Mouse (Mus musculus) c-Kit-positive CD71-positive TER-119-negative erythroid progenitor cells, embryonic 14.5 days (primary cell): ENCODE data around the gene Teddm1b.
A peak's percentile ranks its signal among the peaks of the same experiment; 100 is the strongest.
"Not testable (repeated sequence)": the region's sequence is repeated elsewhere in the genome, so short reads cannot be mapped to it uniquely, and the experiment has no call there.

Experiments used
- DNase-seq: peaks from one replicate; pipeline ENCODE4 v3.0.0-alpha.2; 2013; ENCODE audit warnings: low read depth

Teddm1b gene

DNA sequence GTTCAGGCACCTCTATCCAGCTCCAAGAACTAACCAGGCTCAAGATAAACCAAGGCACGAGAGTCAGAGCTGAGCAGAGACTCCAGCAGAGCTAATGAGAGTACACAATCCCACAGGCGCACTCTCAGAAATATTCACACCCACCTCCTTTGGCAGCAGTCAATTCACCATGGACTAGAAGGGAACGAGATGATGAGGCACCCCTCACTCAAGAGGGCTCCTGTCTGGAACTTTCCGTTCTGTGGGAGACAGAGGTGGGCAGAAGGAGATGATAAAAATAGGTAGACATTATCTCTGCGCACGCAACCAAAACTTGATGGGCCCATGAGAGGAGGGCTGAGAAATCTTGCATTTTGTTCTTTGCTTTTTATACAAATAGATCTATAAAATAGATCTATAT is at the start of gene Teddm1b:
Teddm1b (plus strand) TSS at position 301 of the 400 bp plus-strand sequence.
- DNase-seq = no peak

- DNase-seq = no peak
Measured at GRCm38 (mm10) chr1:153830746-153831145, 43.4 kb upstream of the Teddm1b start.

- DNase-seq = no peak
Measured at GRCm38 (mm10) chr1:153836036-153836435, 38.1 kb upstream of the Teddm1b start.

DNA sequence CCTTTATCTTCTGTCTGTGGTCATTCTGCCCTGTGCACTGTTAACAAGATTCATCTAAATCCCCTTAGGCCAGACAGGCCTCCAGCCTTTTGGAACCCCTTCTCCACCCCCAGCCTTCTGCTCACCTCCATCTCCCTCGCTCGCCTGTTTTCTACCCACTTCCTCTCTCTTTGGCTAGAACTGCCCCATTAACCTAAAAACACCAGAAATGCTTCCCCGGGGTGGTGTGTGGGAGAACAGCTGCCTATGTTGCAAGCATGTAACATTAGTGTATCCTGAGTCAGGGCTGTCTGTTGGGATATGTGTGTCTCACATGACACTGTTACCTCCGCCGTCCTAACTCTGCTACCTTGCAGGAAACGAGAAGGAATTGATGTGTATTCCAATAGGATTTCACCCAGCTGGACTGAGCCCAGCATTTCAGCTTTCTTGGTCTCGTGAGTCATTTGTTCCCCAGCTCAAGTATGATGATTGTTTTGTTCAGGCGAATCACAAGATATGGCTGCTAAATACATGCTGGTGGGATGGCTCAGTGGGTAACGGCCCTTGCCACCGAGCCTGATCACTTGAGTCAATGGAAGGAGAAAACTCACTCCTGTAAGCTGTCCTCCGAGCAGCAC is 31.9 kb upstream of the Teddm1b start:
- DNase-seq = no peak

DNA sequence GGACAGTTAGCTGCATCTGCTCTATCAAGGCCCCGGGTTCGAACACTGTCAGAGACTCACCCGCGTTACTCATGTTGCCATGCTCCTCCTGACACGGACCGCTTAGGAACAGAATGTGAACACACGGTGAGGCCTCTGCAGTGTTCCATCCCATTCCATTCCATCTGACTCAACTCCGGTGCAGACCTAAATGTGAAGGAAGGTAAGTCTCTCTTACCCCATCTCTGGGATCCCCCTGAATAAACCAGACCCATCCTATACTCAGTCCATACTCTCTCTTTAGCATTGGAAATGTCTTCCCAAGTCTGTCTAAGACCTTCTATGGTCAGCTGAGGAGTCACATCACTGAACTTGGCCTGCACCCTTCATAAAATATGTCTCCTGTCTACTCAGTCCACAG is 30.1 kb upstream of the Teddm1b start, which contains the start of gene Rgsl1:
Rgsl1 (minus strand) TSS at position 101 of the 400 bp plus-strand sequence.
- no peak for DNase-seq

GRCm38 (mm10) chr1:153846420-153846819 is 27.7 kb upstream of the Teddm1b start:
- no peak for DNase-seq

DNA sequence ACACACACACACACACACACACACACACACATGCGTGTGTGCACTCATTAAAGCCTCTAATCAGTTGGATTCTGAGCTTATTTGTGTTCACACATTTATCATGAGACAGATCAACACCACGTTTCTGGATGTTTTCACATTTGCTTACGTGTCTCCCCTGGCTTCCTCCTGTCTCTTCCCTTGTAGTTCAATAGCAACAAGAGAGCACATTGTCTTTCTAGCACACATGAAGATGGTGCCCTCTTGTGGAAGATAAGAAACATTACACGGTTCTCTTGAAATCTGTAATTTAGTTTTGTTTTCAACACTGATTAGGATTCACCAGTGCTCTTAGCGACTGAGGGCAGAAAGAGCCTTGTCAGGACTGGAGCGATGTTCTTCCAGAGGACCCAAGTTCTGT is 27.3 kb upstream of the Teddm1b start:
- DNase-seq = no peak

GRCm38 (mm10) chr1:153852696-153853095 is 21.4 kb upstream of the Teddm1b start:
- not testable (repeated sequence) for DNase-seq

DNA sequence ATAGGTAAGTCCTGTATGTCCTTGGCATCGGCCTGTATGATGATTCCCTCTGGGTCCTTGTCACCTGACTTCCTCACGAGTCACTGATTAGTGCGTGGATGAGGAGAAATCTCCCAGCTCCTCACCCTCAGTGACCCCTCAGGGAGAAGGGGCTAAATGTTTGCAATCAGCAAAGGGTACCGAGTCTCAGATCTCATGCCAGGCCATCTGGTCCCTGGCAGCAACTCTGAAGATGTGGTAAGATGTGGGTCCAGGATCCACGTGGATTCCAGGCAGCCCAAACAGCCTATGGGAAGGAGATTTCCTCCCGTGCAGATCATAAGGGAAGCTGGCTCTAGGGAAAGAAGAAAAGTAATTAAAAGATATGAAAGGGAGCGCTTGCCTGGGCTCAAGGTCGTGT is 18.2 kb upstream of the Teddm1b start:
- DNase-seq = no peak

DNA sequence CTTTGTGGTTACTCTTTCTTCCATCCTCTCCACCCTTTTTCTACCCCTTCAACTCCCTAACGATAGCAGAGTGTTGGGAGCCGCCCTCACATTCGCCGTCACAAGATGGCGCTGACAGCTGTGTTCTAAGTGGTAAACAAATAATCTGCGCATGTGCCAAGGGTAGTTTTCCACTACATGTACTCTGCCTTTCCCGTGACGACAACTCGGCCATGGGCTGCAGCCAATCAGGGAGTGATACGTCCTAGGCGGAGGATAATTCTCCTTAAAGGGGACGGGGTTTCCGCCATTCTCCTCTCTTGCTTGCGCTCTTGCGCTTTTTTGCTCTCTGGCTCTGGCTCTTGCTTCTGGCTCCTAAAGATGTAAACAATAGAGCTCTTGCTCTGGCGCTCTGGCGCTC is 6.2 kb downstream of the Teddm1b start:
- not testable (repeated sequence) for DNase-seq

DNA sequence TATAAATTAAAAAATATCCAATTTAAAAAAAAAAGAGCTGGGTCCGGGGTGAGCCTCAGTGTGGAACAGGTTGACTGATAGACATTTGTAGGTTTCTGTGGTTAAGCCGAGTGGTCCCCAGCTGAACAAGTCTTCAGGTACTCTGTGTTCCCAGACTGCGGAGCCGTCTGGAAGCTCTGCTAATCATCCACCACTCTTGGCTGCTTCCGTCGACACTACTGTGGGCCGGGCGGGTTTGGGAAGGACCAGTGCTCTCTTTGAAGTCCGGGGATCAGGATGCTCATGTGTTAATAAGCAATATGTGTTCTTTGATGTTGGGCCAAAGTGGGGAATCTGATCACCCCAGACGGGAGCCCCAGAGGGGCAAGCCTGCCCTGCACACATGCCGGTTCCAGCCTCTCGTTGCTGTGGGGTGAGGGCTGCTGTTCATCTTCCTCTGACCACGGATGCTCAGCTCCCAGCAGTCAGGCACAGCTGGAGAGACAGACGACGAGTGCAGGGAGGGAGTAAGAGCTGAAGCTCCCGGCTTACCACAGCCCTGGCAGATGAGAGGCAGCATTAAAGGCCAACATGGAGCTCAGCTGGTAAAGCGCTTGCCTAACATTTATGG is 12.0 kb downstream of the Teddm1b start:
- no peak for DNase-seq

- no peak for DNase-seq
Measured at GRCm38 (mm10) chr1:153890121-153890520, 16.0 kb downstream of the Teddm1b start.

- no peak for DNase-seq
Measured at GRCm38 (mm10) chr1:153891442-153891841, 17.3 kb downstream of the Teddm1b start, which contains the start of gene Teddm1a. Teddm1a (plus strand) TSS chr1:153891742.

GRCm38 (mm10) chr1:153893746-153894145 is 19.6 kb downstream of the Teddm1b start:
- DNase-seq = no peak

DNA sequence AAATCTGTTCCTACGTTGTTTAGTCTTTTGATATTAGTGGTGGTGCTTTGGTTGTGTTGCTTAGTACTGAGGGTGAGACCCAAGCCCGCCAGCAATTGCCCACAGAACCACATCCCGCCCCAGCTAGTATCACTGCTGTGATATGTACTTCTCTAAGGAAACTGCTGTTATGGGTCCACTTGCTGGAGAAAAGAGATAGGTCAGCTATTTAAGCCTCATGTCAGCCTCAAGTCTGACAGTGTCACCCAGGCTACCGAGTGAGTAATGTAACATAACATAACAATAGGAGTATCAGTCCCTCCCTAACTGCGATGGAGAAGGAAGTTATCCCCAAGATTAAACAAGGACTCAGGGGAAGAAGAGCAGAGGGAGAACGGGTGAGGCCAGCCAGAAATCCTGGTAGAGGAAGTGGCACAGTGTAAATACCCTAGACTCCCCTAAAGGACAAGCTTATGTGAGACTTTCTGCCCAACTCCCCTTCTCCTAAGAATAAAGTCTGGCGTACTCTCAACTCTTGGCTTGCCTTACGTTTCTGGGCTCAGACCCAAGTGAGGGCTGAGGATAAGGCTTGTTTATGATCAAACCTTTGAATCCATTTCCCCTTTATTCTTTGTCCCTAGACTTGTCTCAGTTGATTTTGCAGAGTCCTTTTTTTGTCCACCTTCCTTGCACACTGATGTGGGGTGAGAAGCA is 20.2 kb downstream of the Teddm1b start:
- DNase-seq = no peak

- no peak for DNase-seq
Measured at GRCm38 (mm10) chr1:153894979-153895378, 20.8 kb downstream of the Teddm1b start.

GRCm38 (mm10) chr1:153897196-153897595 is 23.1 kb downstream of the Teddm1b start:
- DNase-seq = no peak

DNA sequence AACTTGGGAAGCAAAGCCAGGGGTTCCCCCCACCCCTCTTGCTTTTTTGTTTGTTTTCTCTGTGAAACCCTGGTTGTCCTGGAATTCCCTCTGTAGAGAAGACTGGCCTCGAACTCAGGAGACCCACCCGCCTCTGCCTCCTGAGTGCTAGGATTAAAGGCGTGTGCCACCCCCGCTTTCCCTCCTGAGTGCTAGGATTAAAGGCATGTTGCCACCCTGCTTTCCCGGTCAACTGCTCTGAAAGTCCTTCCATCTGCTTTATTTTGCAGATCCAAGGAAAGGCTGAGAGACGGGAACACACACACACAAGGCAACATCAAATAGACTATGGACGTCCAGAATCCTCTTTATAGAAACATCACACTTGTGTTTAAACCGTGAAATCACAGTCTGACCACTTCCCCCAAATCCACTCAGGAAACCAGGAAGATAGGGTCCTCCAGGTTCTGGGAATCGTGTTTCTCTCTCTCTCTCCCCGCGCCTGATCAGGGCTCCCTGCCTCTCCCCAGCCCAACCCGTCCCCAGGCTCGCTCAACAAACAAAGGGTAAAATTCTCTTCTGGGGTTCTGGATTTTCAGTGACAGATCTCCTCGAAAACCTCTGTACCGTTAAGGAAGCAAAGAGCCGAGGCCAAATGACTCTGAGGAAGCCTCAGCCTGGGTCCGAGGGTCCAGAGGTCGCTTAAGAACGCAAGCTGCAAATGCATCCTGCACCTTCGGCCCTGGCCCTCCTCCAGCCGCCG is 25.0 kb downstream of the Teddm1b start:
- no peak for DNase-seq

GRCm38 (mm10) chr1:153899731-153900380 is 25.7 kb downstream of the Teddm1b start, which contains the start of the genes Glul and Teddm2:
Glul (plus strand) TSS chr1:153899944.
Teddm2 (minus strand) TSS chr1:153900228.
- peak; percentile 87 for DNase-seq

DNA sequence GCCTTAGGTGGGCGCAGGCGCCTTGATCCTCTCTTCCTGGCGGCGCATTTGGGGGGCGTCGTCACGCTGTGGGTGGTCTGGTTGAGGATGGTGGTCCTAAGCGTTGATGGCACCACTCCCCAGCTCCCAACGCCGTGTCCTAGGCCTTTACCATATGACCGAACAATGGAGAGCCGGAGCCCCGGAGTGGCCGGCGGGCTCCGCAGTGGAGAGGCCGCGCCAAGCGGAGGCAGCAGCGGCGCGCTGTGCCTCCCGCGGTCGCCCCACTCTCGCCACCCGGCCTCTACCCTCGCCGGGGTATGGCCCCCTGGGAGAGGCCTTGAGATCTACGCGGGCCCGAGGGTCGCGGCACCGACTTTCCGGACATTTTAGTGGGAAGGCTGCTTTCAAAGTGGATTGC is 26.2 kb downstream of the Teddm1b start:
- DNase-seq = no peak

DNA sequence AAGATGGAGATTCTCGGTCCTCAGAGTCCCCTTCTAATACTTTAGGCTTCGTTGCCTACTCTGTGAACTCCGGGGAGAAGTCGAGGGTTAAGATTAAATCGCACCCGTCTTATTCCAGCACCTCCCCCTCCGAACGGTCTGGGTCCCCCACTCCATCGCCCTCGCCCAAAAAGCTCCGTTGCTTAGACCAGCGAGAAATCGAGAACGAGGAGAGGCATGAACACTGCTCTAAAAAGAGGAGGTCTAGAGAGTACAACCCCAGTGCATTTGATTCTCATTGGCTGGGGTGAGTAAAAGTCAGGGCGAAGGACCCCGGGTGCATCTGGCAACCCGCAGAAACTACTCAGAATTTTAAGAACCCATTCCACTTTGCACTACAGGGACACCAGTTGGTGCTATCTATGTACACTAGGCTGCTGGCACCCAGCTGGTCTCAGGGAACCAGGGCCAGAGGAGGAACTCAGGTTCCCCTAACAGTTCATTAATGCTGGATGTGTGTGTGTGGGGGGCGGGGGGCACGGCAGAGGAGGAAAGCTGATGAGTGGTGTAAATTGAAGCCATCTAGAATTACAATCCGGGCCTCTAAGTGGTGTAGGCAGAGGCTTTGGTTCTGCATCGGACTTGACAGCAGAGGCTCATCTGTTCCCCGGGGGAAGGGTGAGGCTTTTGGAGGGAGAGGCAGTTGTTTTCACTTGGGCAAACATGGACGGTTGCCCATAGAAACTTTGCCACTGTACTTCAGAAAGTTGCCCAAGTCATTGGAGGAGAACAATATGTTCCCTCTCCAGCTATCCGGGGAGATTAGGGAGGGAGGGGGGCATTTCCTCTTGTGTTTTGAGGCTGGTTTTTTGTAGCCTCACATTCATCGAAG is 26.9 kb downstream of the Teddm1b start:
- no peak for DNase-seq
